Mouse (Mus musculus): Measurements from ENCODE around the gene Nfia.

The Nfia gene

GRCm38 (mm10) chr4:98101153-98102096 lies 328.9 kb downstream of the Nfia start:
- DNase-seq (ENCODE audit: low spot score in 2 of 2): no peak

GRCm38 (mm10) chr4:98102625-98103336 lies 330.2 kb downstream of the Nfia start:
- DNase-seq (ENCODE audit: low spot score in 2 of 2): no peak

- DNase-seq (ENCODE audit: low spot score in 2 of 2): no peak
Observed at GRCm38 (mm10) chr4:98103337-98103666, 330.8 kb downstream of the Nfia start.

- DNase-seq (ENCODE audit: low spot score in 2 of 2): no peak
Observed at GRCm38 (mm10) chr4:98104161-98104560, 331.6 kb downstream of the Nfia start.

- DNase-seq (ENCODE audit: low spot score in 2 of 2): no peak
Observed at GRCm38 (mm10) chr4:98104911-98105702, 332.6 kb downstream of the Nfia start.

GRCm38 (mm10) chr4:98105971-98106370 lies 333.4 kb downstream of the Nfia start:
- no peak for DNase-seq (ENCODE audit: low spot score in 2 of 2)

GRCm38 (mm10) chr4:98106445-98107092 lies 334.0 kb downstream of the Nfia start:
- no peak for DNase-seq (ENCODE audit: low spot score in 2 of 2)

- DNase-seq (ENCODE audit: low spot score in 2 of 2): no peak
Observed at GRCm38 (mm10) chr4:98107093-98107453, 334.5 kb downstream of the Nfia start.

GRCm38 (mm10) chr4:98107936-98108675 lies 335.6 kb downstream of the Nfia start:
- DNase-seq (ENCODE audit: low spot score in 2 of 2): no peak

- no peak for DNase-seq (ENCODE audit: low spot score in 2 of 2)
Observed at GRCm38 (mm10) chr4:98108676-98109016, 336.1 kb downstream of the Nfia start.

GRCm38 (mm10) chr4:98109064-98109463 lies 336.5 kb downstream of the Nfia start:
- peak in 1 of 2 experiments; percentile 58 for DNase-seq (ENCODE audit: low spot score in 2 of 2)

- DNase-seq (ENCODE audit: low spot score in 2 of 2): no peak
Observed at GRCm38 (mm10) chr4:98109911-98110310, 337.4 kb downstream of the Nfia start.

- DNase-seq (ENCODE audit: low spot score in 2 of 2): no peak
Observed at GRCm38 (mm10) chr4:98113289-98114024, 340.9 kb downstream of the Nfia start.

GRCm38 (mm10) chr4:98114966-98115365 lies 342.4 kb downstream of the Nfia start:
- DNase-seq (ENCODE audit: low spot score in 2 of 2): no peak

GRCm38 (mm10) chr4:98115401-98115800 lies 342.9 kb downstream of the Nfia start:
- DNase-seq (ENCODE audit: low spot score in 2 of 2): no peak

- DNase-seq (ENCODE audit: low spot score in 2 of 2): no peak
Observed at GRCm38 (mm10) chr4:98116046-98116445, 343.5 kb downstream of the Nfia start.

- DNase-seq (ENCODE audit: low spot score in 2 of 2): no peak
Observed at GRCm38 (mm10) chr4:98118126-98118525, 345.6 kb downstream of the Nfia start.

- DNase-seq (ENCODE audit: low spot score in 2 of 2): no peak
Observed at GRCm38 (mm10) chr4:98118761-98119675, 346.5 kb downstream of the Nfia start.

- no peak for DNase-seq (ENCODE audit: low spot score in 2 of 2)
Observed at GRCm38 (mm10) chr4:98119949-98120531, 347.5 kb downstream of the Nfia start.

Measured in spleen, postnatal 10 days (tissue).